9 mouse cellular contexts compared by ENCODE assay signal in the genomic region with DNA sequence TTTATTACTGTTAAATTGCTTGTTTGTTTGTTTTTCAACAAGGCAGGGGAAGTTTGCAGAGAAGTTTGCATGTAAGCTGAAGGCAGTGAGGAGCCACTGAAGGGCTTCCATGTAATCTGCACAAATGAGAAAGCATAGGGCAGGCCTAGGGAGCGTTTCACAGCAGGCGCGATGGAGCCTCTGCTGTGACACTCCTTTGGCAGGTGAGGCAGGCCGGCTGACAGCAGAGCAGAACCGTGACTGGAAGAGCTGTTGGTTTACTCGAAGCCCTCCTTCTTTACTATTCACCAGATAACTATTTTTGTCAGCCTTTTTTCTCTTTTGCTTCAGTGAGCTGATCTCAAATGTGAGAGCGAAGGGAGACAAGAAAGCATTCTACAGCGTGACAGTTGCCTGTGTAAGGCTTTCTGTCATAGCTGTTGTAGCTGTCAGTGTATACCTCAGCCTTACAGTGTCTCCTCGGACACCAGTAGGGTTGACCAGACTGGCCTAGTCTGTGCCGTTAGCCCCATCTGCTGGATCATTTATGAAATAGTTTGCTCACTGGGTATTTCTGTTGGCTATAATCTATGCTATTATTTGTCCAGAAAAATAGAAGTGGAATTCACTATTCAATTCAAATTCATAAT.
DNase-seq lines count a peak whose midpoint lies in the region; ATAC-seq and TF ChIP-seq lines count a peak whose summit lies in the region.
"Had no signal": no experiment of that assay in that cellular context is flagged by ENCODE, and none has a peak within 500 bp of the region (broad histone marks: within the 10 kb centered on the region; RNA-seq: fewer than 3 reads in every experiment).

No protein-coding gene starts in this region.

- no peak overlapping the region for H3K4me3 ChIP-seq in heart, embryonic 10.5 days
- H3K4me3 ChIP-seq in hindbrain, embryonic 15.5 days = no peak overlapping the region
- H3K4me3 ChIP-seq in left cerebral cortex, adult 2 months = no peak overlapping the region
- no peak overlapping the region for H3K4me3 ChIP-seq in midbrain, embryonic 11.5 days (ENCODE audit: low read depth, low read length)
- H3K4me3 ChIP-seq: embryonic facial prominence, embryonic 12.5 days had no signal

- H3K27ac ChIP-seq in heart, embryonic 10.5 days = no peak overlapping the region
- no peak overlapping the region for H3K27ac ChIP-seq in hindbrain, embryonic 15.5 days (replicated peaks)
- H3K27ac ChIP-seq in left cerebral cortex, adult 2 months = no peak overlapping the region
- H3K27ac ChIP-seq in midbrain, embryonic 11.5 days (ENCODE audit: low read depth, low read length) = no peak overlapping the region
- H3K27ac ChIP-seq: embryonic facial prominence, embryonic 12.5 days had no signal

- H3K9ac ChIP-seq in hindbrain, embryonic 15.5 days = no peak overlapping the region
- no peak overlapping the region for H3K9ac ChIP-seq in midbrain, embryonic 11.5 days (ENCODE audit: low read length)
- H3K9ac ChIP-seq: embryonic facial prominence, embryonic 12.5 days had no signal

- ATAC-seq in activated CD4-positive, CD25-positive, alpha-beta regulatory T cell, adult 4 months = peak; percentile 43
- ATAC-seq in hindbrain, embryonic 15.5 days (ENCODE audit: low FRiP score, low read depth) = peak; percentile 86
- ATAC-seq in midbrain, embryonic 11.5 days (ENCODE audit: low FRiP score) = peak; percentile 76

- H3K9me3 ChIP-seq in heart, embryonic 10.5 days = no peaks in the 10 kb centered on the region
- no peaks in the 10 kb centered on the region for H3K9me3 ChIP-seq in hindbrain, embryonic 15.5 days
- H3K9me3 ChIP-seq in midbrain, embryonic 11.5 days (ENCODE audit: control insufficient read depth, low read length) = no peaks in the 10 kb centered on the region
- H3K9me3 ChIP-seq: embryonic facial prominence, embryonic 12.5 days had no signal

- no peaks in the 10 kb centered on the region for H3K27me3 ChIP-seq in heart, embryonic 10.5 days (ENCODE audit: insufficient read depth, poor library complexity, severe bottlenecking)
- H3K27me3 ChIP-seq in hindbrain, embryonic 15.5 days = no peaks in the 10 kb centered on the region
- no peaks in the 10 kb centered on the region for H3K27me3 ChIP-seq in midbrain, embryonic 11.5 days (ENCODE audit: control insufficient read depth, insufficient read depth, low read length)
- H3K27me3 ChIP-seq: embryonic facial prominence, embryonic 12.5 days had no signal

- no peaks in the 10 kb centered on the region for H3K4me1 ChIP-seq in heart, embryonic 10.5 days
- H3K4me1 ChIP-seq in hindbrain, embryonic 15.5 days (replicated peaks) = no peaks in the 10 kb centered on the region; the same call in 1 of the 2 replicates
- H3K4me1 ChIP-seq in midbrain, embryonic 11.5 days (ENCODE audit: control insufficient read depth, insufficient read depth, low read length) = no peaks in the 10 kb centered on the region
- H3K4me1 ChIP-seq: embryonic facial prominence, embryonic 12.5 days had no signal

- DNase-seq in heart, adult 8-10 months (ENCODE audit: low spot score) = peak; percentile 43
- DNase-seq in heart, embryonic 10.5 days (ENCODE audit: low spot score) = no peak
- DNase-seq in embryo, embryonic 11 days = peak; percentile 74
- peak in 1 of 2 experiments; percentile 29 for DNase-seq in left cerebral cortex, adult 2 months (ENCODE audit: extremely low spot score in 1 of 2, low spot score in 2 of 2)
- DNase-seq in midbrain, embryonic 11.5 days (ENCODE audit: low spot score, missing footprints) = no peak
- DNase-seq in testis, postnatal 14 days (ENCODE audit: low spot score) = peak; percentile 10

- H3K36me3 ChIP-seq in heart, embryonic 10.5 days = peaks cover 7% of the 10 kb centered on the region; the same call in 1 of the 2 replicates
- peaks cover 9% of the 10 kb centered on the region for H3K36me3 ChIP-seq in hindbrain, embryonic 15.5 days
- no peaks in the 10 kb centered on the region for H3K36me3 ChIP-seq in midbrain, embryonic 11.5 days (ENCODE audit: control insufficient read depth, insufficient read depth, low read length)
- H3K36me3 ChIP-seq: embryonic facial prominence, embryonic 12.5 days had no signal

- TF ChIP-seq CTCF in left cerebral cortex, adult 2 months (IDR thresholded peaks at IDR 0.05) = peak; percentile 77

- no peak overlapping the region for H3K4me2 ChIP-seq in hindbrain, embryonic 15.5 days
- no peak overlapping the region for H3K4me2 ChIP-seq in midbrain, embryonic 11.5 days
- H3K4me2 ChIP-seq: embryonic facial prominence, embryonic 12.5 days had no signal

- 41% methylated on average over 10 of the region's 10 CpGs for WGBS in heart, embryonic 10.5 days
- 42% methylated on average over 10 of the region's 10 CpGs for WGBS in hindbrain, embryonic 15.5 days
- WGBS in midbrain, embryonic 11.5 days = 56% methylated on average over 10 of the region's 10 CpGs

- intact Hi-C loops in left cerebral cortex, adult 2 months (cut with DNase I) = loop anchor here (5.0 to 10.0 kb wide), 2 partner anchors 481 to 549 kb away; no protein-coding TSS in a partner anchor

Comparison
In these comparisons a context has a peak if more than half of its experiments do, and no peak if none do; other contexts are left out.
1. DNase-seq: peak in heart, adult 8-10 months (single experiment), embryo, embryonic 11 days (single experiment) and testis, postnatal 14 days (single experiment); none in heart, embryonic 10.5 days (single experiment) and midbrain, embryonic 11.5 days (single experiment).
2. Peak in every context shown above with its lines, with median percentiles within 50 percentile points of each other: ATAC-seq.